Mouse (Mus musculus) myocyte (in vitro differentiated cells): Measurements from ENCODE around the gene Pipox. TPM values are rescaled to one million over a fixed set of nuclear protein-coding genes. Genes with fewer than 3 reads are reported as not detected.

ENCODE experiments used
- H3K27me3 ChIP-seq: one replicate; pipeline ENCODE4 v1.6.1; 2011; ENCODE audit not compliant: control insufficient read depth, insufficient read depth, insufficient read length
- H3K36me3 ChIP-seq: one replicate; pipeline ENCODE4 v1.6.1; 2011; ENCODE audit not compliant: control insufficient read depth, insufficient read depth
- H3K4me2 ChIP-seq: one replicate; pipeline ENCODE4 v1.6.1; 2011; ENCODE audit warnings: low read depth, control low read depth
- H3K4me3 ChIP-seq: one replicate; pipeline ENCODE4 v1.5.1; 2011; ENCODE audit warnings: mild to moderate bottlenecking, control low read depth, moderate library complexity
- H3K79me2 ChIP-seq: one replicate; pipeline ENCODE4 v1.6.1; 2011; ENCODE audit not compliant: control insufficient read depth, insufficient read depth
- H3ac ChIP-seq: one replicate; pipeline ENCODE4 v1.6.1; 2011; ENCODE audit not compliant: control insufficient read depth, insufficient read length
- CEBPB ChIP-seq: IDR thresholded peaks from 2 replicates; pipeline ENCODE4 v1.6.1; 2011; ENCODE audit warnings: mild to moderate bottlenecking, moderate library complexity; ENCODE audit not compliant: poor library complexity, insufficient read depth, severe bottlenecking
- E2F4 ChIP-seq: IDR thresholded peaks from one replicate; pipeline ENCODE4 v1.6.1; 2011; ENCODE audit warnings: mild to moderate bottlenecking, control low read depth, moderate library complexity; ENCODE audit not compliant: insufficient read depth
- MAX ChIP-seq: IDR thresholded peaks from one replicate; pipeline ENCODE4 v1.6.1; 2011; ENCODE audit warnings: low read depth, mild to moderate bottlenecking, control low read depth
- MYOD1 ChIP-seq, 3 experiments: IDR thresholded peaks; one replicate each; pipeline ENCODE4 v1.6.1; 2011; ENCODE audit warnings: control low read depth in 2 of 3, low read depth in 2 of 3, mild to moderate bottlenecking in 2 of 3, moderate library complexity in 1 of 3; ENCODE audit not compliant: insufficient read length in 2 of 3, control insufficient read depth in 1 of 3
- MYOG ChIP-seq, 3 experiments: IDR thresholded peaks; one replicate each; pipeline ENCODE4 v1.6.1; 2011; ENCODE audit warnings: control low read depth in 2 of 3, low read depth in 2 of 3, mild to moderate bottlenecking in 2 of 3; ENCODE audit not compliant: insufficient read length in 2 of 3, control insufficient read depth in 1 of 3, insufficient read depth in 1 of 3
- POLR2A ChIP-seq: IDR thresholded peaks from one replicate; pipeline ENCODE4 v1.6.1; 2011; ENCODE audit warnings: low read depth, mild to moderate bottlenecking, control low read depth, moderate library complexity; ENCODE audit not compliant: insufficient read length
- POLR2AphosphoS2 ChIP-seq: IDR thresholded peaks from one replicate; pipeline ENCODE4 v1.6.1; 2011; ENCODE audit warnings: low read depth, control low read depth; ENCODE audit not compliant: insufficient read length
- REST ChIP-seq: IDR thresholded peaks from one replicate; pipeline ENCODE4 v1.6.1; 2011; ENCODE audit warnings: mild to moderate bottlenecking, control low read depth, moderate library complexity; ENCODE audit not compliant: insufficient read depth, insufficient read length
- SRF ChIP-seq: IDR thresholded peaks from one replicate; pipeline ENCODE4 v1.6.1; 2011; ENCODE audit warnings: low read depth; ENCODE audit not compliant: control insufficient read depth, insufficient read length
- TCF12 ChIP-seq: IDR thresholded peaks from one replicate; pipeline ENCODE4 v1.6.1; 2011; ENCODE audit warnings: mild to moderate bottlenecking, control low read depth; ENCODE audit not compliant: poor library complexity, insufficient read depth, severe bottlenecking
- TCF3 ChIP-seq: IDR thresholded peaks from one replicate; pipeline ENCODE4 v1.6.1; 2011; ENCODE audit warnings: low read depth, control low read depth; ENCODE audit not compliant: insufficient read length
- USF1 ChIP-seq: IDR thresholded peaks from one replicate; pipeline ENCODE4 v1.6.1; 2011; ENCODE audit warnings: low read depth, mild to moderate bottlenecking, control low read depth, moderate library complexity
- polyA plus RNA-seq: library from polyadenylated mRNA; unstranded; fragments of >200 nt; fragmentation: generic; extraction: Trizol; gene quantifications from one replicate; pipeline ENCODE4 v1.2.1, GENCODE M21; 2012; ENCODE audit warnings: missing spikeins

Gene Pipox
- polyA plus RNA-seq, 1 experiment = not detected

DNA sequence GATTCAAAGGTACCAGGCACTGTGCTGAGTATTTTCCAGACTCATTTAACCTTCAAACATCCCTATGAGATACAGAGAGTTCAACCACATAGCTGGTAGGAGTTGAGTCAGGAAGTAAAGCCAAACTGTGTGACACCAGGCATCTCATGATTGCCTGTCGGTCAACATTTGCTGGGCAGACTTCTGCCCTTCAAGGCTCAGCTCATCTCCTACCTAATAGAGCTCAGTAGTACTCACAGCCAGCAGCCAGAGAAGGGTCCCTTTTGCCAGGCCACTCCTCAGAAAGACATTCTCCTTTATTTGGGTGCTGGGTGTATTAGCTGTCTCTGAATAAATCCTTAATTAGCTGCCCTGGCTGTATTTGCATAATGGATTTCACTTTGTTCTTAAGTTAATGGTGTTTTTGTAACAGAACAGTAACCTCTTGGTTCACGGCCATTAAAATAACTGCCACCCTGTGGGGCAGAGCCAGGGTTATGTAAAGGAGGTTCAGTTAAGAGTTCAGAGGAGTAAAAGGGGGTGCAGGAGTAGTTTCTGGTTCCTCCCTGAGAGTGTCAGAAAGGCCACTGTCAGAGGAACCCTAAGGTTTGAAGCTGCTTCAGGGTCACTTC, 3.1 kb downstream of the Pipox start:
- TF ChIP-seq REST = no peak
- no peak for TF ChIP-seq SRF
- no peak for TF ChIP-seq POLR2A
- TF ChIP-seq MYOG (IDR thresholded peaks at IDR 0.05; ENCODE audit: control insufficient read depth in 1 of 3, insufficient read depth in 1 of 3, insufficient read length in 2 of 3, low read depth in 2 of 3) = no peak
- TF ChIP-seq USF1 = no peak
- Histone ChIP-seq H3K79me2 (no peaks in the 10 kb centered on the region), H3K36me3 (no peaks in the 10 kb centered on the region), H3K4me2 (no peak overlapping the region), H3K4me3 (no peak overlapping the region), H3ac (no peak overlapping the region), H3K27me3 (peaks cover 27% of the 10 kb centered on the region)

DNA sequence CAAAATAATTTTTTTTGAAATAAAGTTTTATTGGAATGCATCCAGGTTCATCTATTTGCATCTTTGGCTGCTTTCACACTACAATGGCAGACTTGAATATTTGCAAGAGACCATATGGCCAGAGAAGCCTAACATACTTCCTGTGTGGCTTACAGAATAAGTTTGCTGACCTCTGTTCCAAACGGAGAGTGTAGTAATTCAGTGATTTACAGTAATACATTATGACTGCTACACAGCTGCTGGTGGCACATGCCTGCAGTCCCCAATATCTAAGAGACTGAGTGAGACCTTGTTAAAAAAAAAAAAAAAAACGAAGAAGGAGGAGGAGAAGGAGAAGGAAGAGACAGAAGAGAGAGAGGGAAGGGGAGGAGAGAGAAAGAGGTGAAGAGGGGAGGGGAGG, 4.4 kb downstream of the Pipox start:
- H3K4me3 ChIP-seq = no peak overlapping the region
- H3K4me2 ChIP-seq = no peak overlapping the region
- H3K27me3 ChIP-seq = peaks cover 30% of the 10 kb centered on the region
- H3K79me2 ChIP-seq = no peaks in the 10 kb centered on the region
- TF ChIP-seq MYOD1 (IDR thresholded peaks at IDR 0.05; ENCODE audit: control insufficient read depth in 1 of 3, insufficient read length in 2 of 3, low read depth in 2 of 3) (no peak), E2F4 (no peak), TCF12 (no peak), REST (no peak), POLR2A (no peak), POLR2AphosphoS2 (no peak), SRF (no peak), TCF3 (no peak), CEBPB (no peak), USF1 (no peak), MYOG (IDR thresholded peaks at IDR 0.05; ENCODE audit: control insufficient read depth in 1 of 3, insufficient read depth in 1 of 3, insufficient read length in 2 of 3, low read depth in 2 of 3) (no peak), MAX (no peak)
- H3K36me3 ChIP-seq = no peaks in the 10 kb centered on the region
- H3ac ChIP-seq = no peak overlapping the region

DNA sequence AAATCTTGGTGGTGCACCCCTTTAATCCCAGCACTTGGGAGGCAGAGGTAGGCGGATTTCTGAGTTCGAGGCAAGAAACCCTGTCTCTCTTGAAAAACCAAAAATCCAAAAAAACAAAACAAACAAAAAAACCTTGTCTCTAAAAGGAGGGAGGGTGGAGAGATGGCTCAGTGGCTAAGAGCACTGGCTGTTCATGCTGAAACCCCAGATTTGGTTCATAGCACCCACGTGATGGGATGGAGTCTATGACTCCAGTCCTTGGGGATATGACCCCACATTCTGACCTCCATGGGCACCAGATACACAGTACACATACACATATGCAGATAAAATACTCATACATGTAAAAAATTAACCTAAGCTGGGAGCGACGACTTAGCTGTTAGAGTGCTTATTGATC, 5.0 kb downstream of the Pipox start:
- H3ac ChIP-seq = no peak overlapping the region
- H3K36me3 ChIP-seq = no peaks in the 10 kb centered on the region
- no peak for TF ChIP-seq POLR2AphosphoS2
- no peak for TF ChIP-seq TCF3
- TF ChIP-seq TCF12 = no peak
- TF ChIP-seq CEBPB = no peak
- no peak for TF ChIP-seq USF1
- no peak for TF ChIP-seq REST
- no peak for TF ChIP-seq MYOD1 (IDR thresholded peaks at IDR 0.05; ENCODE audit: control insufficient read depth in 1 of 3, insufficient read length in 2 of 3, low read depth in 2 of 3)
- TF ChIP-seq SRF = no peak
- no peak for TF ChIP-seq POLR2A
- no peak for TF ChIP-seq E2F4
- TF ChIP-seq MAX = no peak
- TF ChIP-seq MYOG (IDR thresholded peaks at IDR 0.05; ENCODE audit: control insufficient read depth in 1 of 3, insufficient read depth in 1 of 3, insufficient read length in 2 of 3, low read depth in 2 of 3) = no peak
- H3K27me3 ChIP-seq = peaks cover 34% of the 10 kb centered on the region
- no peaks in the 10 kb centered on the region for H3K79me2 ChIP-seq
- no peak overlapping the region for H3K4me2 ChIP-seq
- H3K4me3 ChIP-seq = no peak overlapping the region

DNA sequence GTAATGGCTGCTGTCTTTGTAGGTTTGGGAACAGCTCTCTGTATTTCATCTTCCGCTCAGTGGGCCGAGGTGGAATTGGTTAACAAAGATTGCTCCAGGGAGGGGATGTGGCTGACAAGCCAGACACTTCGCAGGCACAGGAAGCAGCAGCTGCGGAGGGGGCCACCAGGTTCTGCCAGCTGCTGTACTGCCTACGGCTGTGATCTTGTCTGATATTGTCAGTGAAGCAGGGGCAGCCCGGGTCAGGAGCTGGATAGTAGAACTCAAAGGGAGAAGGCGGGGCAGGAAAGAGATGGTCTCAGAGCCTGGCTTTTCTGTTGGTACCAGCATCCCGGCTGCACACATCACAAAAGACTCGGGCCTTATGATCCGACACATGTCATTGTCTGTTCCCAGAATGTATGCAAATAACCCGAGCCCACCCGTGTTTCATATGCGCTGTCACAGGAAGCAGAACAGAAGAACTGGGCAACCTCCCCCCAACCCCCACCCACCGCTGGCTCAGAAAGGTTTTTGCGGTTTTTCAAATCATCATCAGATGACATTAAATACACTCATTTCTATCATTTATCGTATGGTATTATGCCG, 6.4 kb downstream of the Pipox start:
- H3K27me3 ChIP-seq = peaks cover 48% of the 10 kb centered on the region
- TF ChIP-seq MAX (no peak), USF1 (no peak), CEBPB (no peak), SRF (no peak), MYOG (IDR thresholded peaks at IDR 0.05; ENCODE audit: control insufficient read depth in 1 of 3, insufficient read depth in 1 of 3, insufficient read length in 2 of 3, low read depth in 2 of 3) (peak in 2 of 3 experiments; percentile 15 to 41), TCF12 (no peak), POLR2A (no peak), E2F4 (no peak), TCF3 (no peak), POLR2AphosphoS2 (no peak), MYOD1 (IDR thresholded peaks at IDR 0.05; ENCODE audit: control insufficient read depth in 1 of 3, insufficient read length in 2 of 3, low read depth in 2 of 3) (peak in 1 of 3 experiments; percentile 45), REST (no peak)
- H3K36me3 ChIP-seq = no peaks in the 10 kb centered on the region
- H3K4me3 ChIP-seq = no peak overlapping the region
- no peak overlapping the region for H3ac ChIP-seq
- H3K4me2 ChIP-seq = no peak overlapping the region
- H3K79me2 ChIP-seq = no peaks in the 10 kb centered on the region
